In genomic region chr7:16876006-16876405, GRCm38 (mm10) we compare ENCODE assay signal across 8 mouse cellular contexts. TPM values are rescaled to one million over a fixed set of nuclear protein-coding genes. Genes with fewer than 3 reads are reported as not detected.
DNase-seq lines count a peak whose midpoint lies in the region; ATAC-seq and TF ChIP-seq lines count a peak whose summit lies in the region.

No protein-coding gene starts in this region.

- H3K9ac ChIP-seq in forebrain, embryonic 16.5 days (replicated peaks; ENCODE audit: low read depth, low read length): peak overlapping the region; percentile 86
- H3K9ac ChIP-seq in liver, embryonic 16.5 days (ENCODE audit: low read depth, low read length): no peak overlapping the region; the same call in 1 of the 2 replicates

- intact Hi-C loops in heart, postnatal 25 days (cut with DNase I): no loop called here

- TF ChIP-seq CTCF in E14TG2a.4 (conservative IDR thresholded peaks at IDR 0.05; ENCODE audit: low read length): no peak

- peaks cover 27% of the 10 kb centered on the region for H3K4me1 ChIP-seq in heart, embryonic 10.5 days
- H3K4me1 ChIP-seq in E14TG2a.4 (replicated peaks; ENCODE audit: low read depth, low read length): peaks cover 60% of the 10 kb centered on the region
- peaks cover 30% of the 10 kb centered on the region for H3K4me1 ChIP-seq in forebrain, embryonic 16.5 days (replicated peaks; ENCODE audit: control insufficient read depth, insufficient read depth, low read length)
- H3K4me1 ChIP-seq in liver, embryonic 16.5 days (ENCODE audit: control insufficient read depth, low read depth, low read length): peaks cover 15% of the 10 kb centered on the region

- H3K4me2 ChIP-seq in forebrain, embryonic 16.5 days (ENCODE audit: low read length): peak overlapping the region; percentile 88
- H3K4me2 ChIP-seq in liver, embryonic 16.5 days (ENCODE audit: low read depth, low read length): peak overlapping the region; percentile 0; the same call in 1 of the 2 replicates

- no peaks in the 10 kb centered on the region for H3K9me3 ChIP-seq in heart, embryonic 10.5 days
- H3K9me3 ChIP-seq in E14TG2a.4 (ENCODE audit: low read length): no peaks in the 10 kb centered on the region
- no peaks in the 10 kb centered on the region for H3K9me3 ChIP-seq in forebrain, embryonic 16.5 days (ENCODE audit: control insufficient read depth, low read length)
- no peaks in the 10 kb centered on the region for H3K9me3 ChIP-seq in liver, embryonic 16.5 days (replicated peaks; ENCODE audit: control insufficient read depth, low read length)

- peak overlapping the region; percentile 84 for H3K4me3 ChIP-seq in heart, embryonic 10.5 days
- peak overlapping the region; percentile 88 for H3K4me3 ChIP-seq in E14TG2a.4 (replicated peaks; ENCODE audit: low read length)
- H3K4me3 ChIP-seq in forebrain, embryonic 16.5 days (replicated peaks; ENCODE audit: low read length): peak overlapping the region; percentile 86
- H3K4me3 ChIP-seq in liver, embryonic 16.5 days (ENCODE audit: low read depth, low read length): no peak overlapping the region

- H3K36me3 ChIP-seq in heart, embryonic 10.5 days: peaks cover 35% of the 10 kb centered on the region
- H3K36me3 ChIP-seq in E14TG2a.4 (ENCODE audit: insufficient read depth, low read length): no peaks in the 10 kb centered on the region
- no peaks in the 10 kb centered on the region for H3K36me3 ChIP-seq in forebrain, embryonic 16.5 days (ENCODE audit: control insufficient read depth, insufficient read depth)
- H3K36me3 ChIP-seq in liver, embryonic 16.5 days (ENCODE audit: control insufficient read depth, insufficient read depth): no peaks in the 10 kb centered on the region

- H3K27ac ChIP-seq in heart, embryonic 10.5 days: peak overlapping the region; percentile 96
- H3K27ac ChIP-seq in forebrain, embryonic 16.5 days (ENCODE audit: low read length): no peak overlapping the region
- no peak overlapping the region for H3K27ac ChIP-seq in liver, embryonic 16.5 days (ENCODE audit: low read length)

- no peaks in the 10 kb centered on the region for H3K27me3 ChIP-seq in heart, embryonic 10.5 days (ENCODE audit: insufficient read depth, poor library complexity, severe bottlenecking)
- H3K27me3 ChIP-seq in E14TG2a.4 (ENCODE audit: insufficient read depth, low read length): no peaks in the 10 kb centered on the region
- H3K27me3 ChIP-seq in forebrain, embryonic 16.5 days (replicated peaks; ENCODE audit: control insufficient read depth, insufficient read depth, low read length): no peaks in the 10 kb centered on the region
- H3K27me3 ChIP-seq in liver, embryonic 16.5 days (ENCODE audit: control insufficient read depth, insufficient read depth, low read depth, low read length): peaks cover 17% of the 10 kb centered on the region

- DNase-seq in heart, embryonic 10.5 days (ENCODE audit: low spot score): no peak
- no peak for DNase-seq in heart, postnatal 25 days (ENCODE audit: low spot score)
- no peak for DNase-seq in layer of hippocampus, adult 11-12 months (ENCODE audit: low spot score)
- DNase-seq in frontal cortex, postnatal 14 days (ENCODE audit: low spot score in 2 of 2): no peak
- no peak for DNase-seq in left cerebral cortex, adult 8-10 months (ENCODE audit: low spot score in 2 of 2)

- 5% methylated on average over 11 of the region's 11 CpGs for WGBS in heart, embryonic 10.5 days
- 11% methylated on average over 11 of the region's 11 CpGs for WGBS in forebrain, embryonic 16.5 days
- WGBS in liver, embryonic 16.5 days (ENCODE audit: insufficient replicate concordance): 22% methylated on average over 11 of the region's 11 CpGs

- ATAC-seq in forebrain, embryonic 16.5 days: no peak
- ATAC-seq in liver, embryonic 16.5 days (ENCODE audit: low read depth): no peak

RNA-seq across cellular contexts. Expression of gene Dact3, which starts 0.9 kb away (rescaled TPM):
- 5.0 and 7.2 TPM in 2 replicates for polyA plus RNA-seq in heart, embryonic 10.5 days (2016; fragmentation: Nextera tagmentation; extraction: Ambion mirVana)
- 10 to 100 TPM; 15.2 to 17.4 TPM for total RNA-seq in heart, postnatal 25 days (2021)
- polyA plus RNA-seq in forebrain, embryonic 16.5 days (2015; fragmentation: Nextera tagmentation; extraction: Ambion mirVana): 2.1 and 2.6 TPM in 2 replicates
- polyA plus RNA-seq in liver, embryonic 16.5 days (2015; fragmentation: Nextera tagmentation; extraction: Ambion mirVana): 0.05 and 0.12 TPM in 2 replicates
- total RNA-seq in left cerebral cortex, adult 8-10 months (2022): 100 to 1,000 TPM; 163 to 169 (median 166) TPM

RNA-seq across cellular contexts. Expression of gene Gng8, which starts 15.6 kb away (rescaled TPM):
- polyA plus RNA-seq in heart, embryonic 10.5 days (2016; fragmentation: Nextera tagmentation; extraction: Ambion mirVana): 3.0 and 6.3 TPM in 2 replicates
- total RNA-seq in heart, postnatal 25 days (2021): under 1 TPM; 0.45 to 0.86 TPM
- polyA plus RNA-seq in forebrain, embryonic 16.5 days (2015; fragmentation: Nextera tagmentation; extraction: Ambion mirVana): 1.9 and 4.5 TPM in 2 replicates
- polyA plus RNA-seq in liver, embryonic 16.5 days (2015; fragmentation: Nextera tagmentation; extraction: Ambion mirVana): 0.17 TPM in 1 of 2 replicates, not detected in the other
- total RNA-seq in left cerebral cortex, adult 8-10 months (2022): 1 to 10 TPM; 2.1 to 3.5 (median 3.5) TPM

RNA-seq across cellular contexts. Expression of gene Ptgir, which starts 30.3 kb away (rescaled TPM):
- polyA plus RNA-seq in heart, embryonic 10.5 days (2016; fragmentation: Nextera tagmentation; extraction: Ambion mirVana): 0.15 and 0.51 TPM in 2 replicates
- total RNA-seq in heart, postnatal 25 days (2021): 1 to 10 TPM; 2.1 to 3.1 TPM
- polyA plus RNA-seq in forebrain, embryonic 16.5 days (2015; fragmentation: Nextera tagmentation; extraction: Ambion mirVana): 0.15 TPM in 2 replicates
- 1.2 and 1.3 TPM in 2 replicates for polyA plus RNA-seq in liver, embryonic 16.5 days (2015; fragmentation: Nextera tagmentation; extraction: Ambion mirVana)
- total RNA-seq in left cerebral cortex, adult 8-10 months (2022): under 1 TPM in 3 of 4 experiments, not detected in 1; 0.11 to 0.16 (median 0.13) TPM

RNA-seq across cellular contexts. Expression of gene Prkd2, which starts 33.3 kb away (rescaled TPM):
- 8.9 and 9.4 TPM in 2 replicates for polyA plus RNA-seq in heart, embryonic 10.5 days (2016; fragmentation: Nextera tagmentation; extraction: Ambion mirVana)
- 10 to 100 TPM; 18.0 to 22.9 TPM for total RNA-seq in heart, postnatal 25 days (2021)
- polyA plus RNA-seq in forebrain, embryonic 16.5 days (2015; fragmentation: Nextera tagmentation; extraction: Ambion mirVana): 6.6 TPM in 2 replicates
- 2.8 and 3.6 TPM in 2 replicates for polyA plus RNA-seq in liver, embryonic 16.5 days (2015; fragmentation: Nextera tagmentation; extraction: Ambion mirVana)
- 1 to 10 TPM; 4.2 to 6.8 (median 5.5) TPM for total RNA-seq in left cerebral cortex, adult 8-10 months (2022)

RNA-seq across cellular contexts. Expression of gene Calm3, which starts 47.9 kb away (rescaled TPM):
- 114 and 117 TPM in 2 replicates for polyA plus RNA-seq in heart, embryonic 10.5 days (2016; fragmentation: Nextera tagmentation; extraction: Ambion mirVana)
- total RNA-seq in heart, postnatal 25 days (2021): 100 to 1,000 TPM; 196 to 203 TPM
- polyA plus RNA-seq in forebrain, embryonic 16.5 days (2015; fragmentation: Nextera tagmentation; extraction: Ambion mirVana): 308 and 333 TPM in 2 replicates
- 81.6 and 86.6 TPM in 2 replicates for polyA plus RNA-seq in liver, embryonic 16.5 days (2015; fragmentation: Nextera tagmentation; extraction: Ambion mirVana)
- 1,000 to 10,000 TPM; 1,595 to 1,874 (median 1,737) TPM for total RNA-seq in left cerebral cortex, adult 8-10 months (2022)
